Mouse (Mus musculus): ENCODE measurements at regions not wholly inside any gene's neighbourhood (a gene's known extent, or its start where the extent isn't known, plus 50 kb on each side); places are given as distances from the start of the nearest gene placed in this dataset.
A peak's percentile ranks its signal among the peaks of the same experiment; 100 is the strongest.

DNA sequence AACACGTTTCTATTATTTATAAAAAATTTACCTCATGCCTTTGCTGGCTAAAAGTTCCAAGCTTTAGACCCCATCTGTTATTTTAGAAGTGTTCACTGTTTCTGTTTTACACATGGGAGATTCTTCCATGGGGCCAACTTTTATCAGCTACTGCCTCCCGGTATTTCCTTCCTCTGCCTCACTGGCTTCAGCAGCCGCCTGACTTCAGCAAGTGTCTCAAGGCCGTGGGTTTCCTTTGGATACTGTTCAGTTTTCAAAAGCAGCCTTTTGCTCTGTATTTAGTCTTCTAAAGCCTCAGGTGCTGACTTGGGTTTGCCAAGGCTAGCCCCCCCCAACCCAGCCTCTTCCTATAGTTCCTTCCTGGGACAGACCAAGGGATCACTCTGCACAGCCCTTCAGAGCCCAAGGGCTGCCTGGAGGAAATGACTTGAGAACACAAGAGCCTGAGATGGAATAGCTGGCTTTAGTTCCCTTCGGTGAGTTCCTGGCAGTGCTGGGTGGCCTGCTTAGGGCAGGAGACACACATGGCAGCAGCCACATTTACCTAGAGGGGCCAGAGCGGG is 75.1 kb upstream of the Itga6 start:
- 88% methylated on average over 6 of the region's 6 CpGs for WGBS
- Histone ChIP-seq H3K4me1 (peaks cover 5% of the 10 kb centered on the region), H3K9me3 (no peaks in the 10 kb centered on the region), H3K4me2 (no peak overlapping the region), H3K27me3 (no peaks in the 10 kb centered on the region), H3K9ac (no peak overlapping the region), H3K4me3 (replicated peaks) (no peak overlapping the region), H3K36me3 (replicated peaks) (no peaks in the 10 kb centered on the region), H3K27ac (no peak overlapping the region)
- ATAC-seq (ENCODE audit: low FRiP score): no peak

- no peaks in the 10 kb centered on the region for H3K27me3 ChIP-seq
- WGBS: 81% methylated on average over 4 of the region's 4 CpGs
- no peaks in the 10 kb centered on the region for H3K9me3 ChIP-seq
- no peaks in the 10 kb centered on the region for H3K36me3 ChIP-seq (replicated peaks)
- H3K4me1 ChIP-seq: peaks cover 5% of the 10 kb centered on the region
- H3K27ac ChIP-seq: no peak overlapping the region
- H3K9ac ChIP-seq: no peak overlapping the region
- no peak overlapping the region for H3K4me2 ChIP-seq
- ATAC-seq (ENCODE audit: low FRiP score): no peak
- H3K4me3 ChIP-seq (replicated peaks): no peak overlapping the region
Measured at GRCm38 (mm10) chr2:71670882-71671281, 74.5 kb upstream of the Itga6 start.

DNA sequence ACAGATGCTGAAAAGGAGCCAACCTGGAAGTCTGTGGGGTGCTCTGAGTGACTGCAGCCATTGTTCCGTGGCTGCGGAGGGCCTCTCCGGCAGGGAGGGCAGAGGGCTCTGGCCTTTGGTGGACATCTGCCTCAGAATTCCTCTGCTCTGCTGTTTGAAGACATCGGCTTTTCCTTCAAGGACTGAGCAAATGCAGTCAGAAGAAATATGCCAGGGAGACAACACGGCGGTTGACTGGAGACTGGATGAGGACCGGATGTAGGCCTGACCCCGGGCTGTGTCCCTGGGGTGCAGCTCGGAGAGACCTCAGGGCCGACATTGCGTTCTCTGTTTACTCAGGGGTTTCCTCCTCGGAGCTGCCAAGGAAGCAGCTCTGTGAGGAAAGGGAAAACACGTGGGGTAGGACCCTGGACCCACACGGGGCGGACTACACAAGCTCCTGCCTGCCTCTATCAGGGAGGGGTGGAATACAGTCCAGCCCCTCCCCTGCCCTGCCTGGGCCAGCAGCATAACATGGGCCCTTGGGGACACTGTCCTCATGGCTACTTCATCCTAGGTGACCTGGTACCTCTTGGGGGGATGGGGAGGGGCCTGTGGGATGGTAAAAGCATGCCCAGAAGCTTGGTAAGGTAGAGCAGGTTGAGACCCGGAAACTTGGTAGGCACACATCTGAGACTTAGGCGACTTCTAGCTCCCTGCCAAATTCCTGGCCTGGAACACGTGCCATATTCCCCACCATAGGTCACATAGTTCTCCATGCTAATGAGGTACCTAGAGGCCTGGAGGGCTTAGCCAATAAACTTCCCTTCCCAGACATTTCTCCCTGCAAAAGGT is 72.1 kb upstream of the Itga6 start:
- no peaks in the 10 kb centered on the region for H3K27me3 ChIP-seq
- no peaks in the 10 kb centered on the region for H3K36me3 ChIP-seq (replicated peaks)
- WGBS: 77% methylated on average over 18 of the region's 18 CpGs
- no peak overlapping the region for H3K4me3 ChIP-seq (replicated peaks)
- no peaks in the 10 kb centered on the region for H3K9me3 ChIP-seq
- H3K4me1 ChIP-seq: peaks cover 5% of the 10 kb centered on the region
- H3K4me2 ChIP-seq: no peak overlapping the region
- ATAC-seq (ENCODE audit: low FRiP score): no peak
- no peak overlapping the region for H3K27ac ChIP-seq
- no peak overlapping the region for H3K9ac ChIP-seq

DNA sequence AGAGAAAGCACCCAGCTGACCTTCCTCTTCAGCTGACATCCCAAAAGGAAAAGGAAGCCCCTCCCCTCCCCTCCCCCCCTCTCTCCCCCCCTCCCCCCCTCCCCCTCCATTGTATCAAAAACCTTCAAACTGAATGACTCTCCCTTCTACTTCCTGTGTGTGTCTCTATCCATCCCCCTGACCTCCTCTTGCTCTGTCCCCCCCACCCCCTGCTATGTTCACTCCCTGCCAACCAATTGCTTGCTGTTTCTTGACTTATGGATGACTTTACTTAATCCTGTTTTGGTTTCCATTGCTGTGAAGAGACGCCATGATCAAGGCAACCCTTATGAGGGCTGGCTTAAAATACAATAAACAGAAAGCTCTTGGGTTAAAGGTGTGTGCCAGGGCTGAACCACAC is 64.7 kb upstream of the Itga6 start:
- Histone ChIP-seq H3K4me3 (replicated peaks) (no peak overlapping the region), H3K9me3 (no peaks in the 10 kb centered on the region), H3K27me3 (no peaks in the 10 kb centered on the region), H3K36me3 (replicated peaks) (no peaks in the 10 kb centered on the region), H3K4me1 (peaks cover 6% of the 10 kb centered on the region; the same call in 1 of the 2 replicates), H3K9ac (no peak overlapping the region), H3K4me2 (no peak overlapping the region), H3K27ac (no peak overlapping the region)
- no peak for ATAC-seq (ENCODE audit: low FRiP score)
- 41% methylated on average over 1 of the region's 1 CpGs for WGBS

GRCm38 (mm10) chr2:71681148-71681547 is 64.3 kb upstream of the Itga6 start:
- Histone ChIP-seq H3K36me3 (replicated peaks) (no peaks in the 10 kb centered on the region), H3K4me2 (no peak overlapping the region), H3K27ac (no peak overlapping the region), H3K9me3 (no peaks in the 10 kb centered on the region), H3K4me1 (peaks cover 6% of the 10 kb centered on the region; the same call in 1 of the 2 replicates), H3K9ac (no peak overlapping the region), H3K4me3 (replicated peaks) (no peak overlapping the region), H3K27me3 (no peaks in the 10 kb centered on the region)
- WGBS: 49% methylated on average over 4 of the region's 4 CpGs
- ATAC-seq (ENCODE audit: low FRiP score): no peak

DNA sequence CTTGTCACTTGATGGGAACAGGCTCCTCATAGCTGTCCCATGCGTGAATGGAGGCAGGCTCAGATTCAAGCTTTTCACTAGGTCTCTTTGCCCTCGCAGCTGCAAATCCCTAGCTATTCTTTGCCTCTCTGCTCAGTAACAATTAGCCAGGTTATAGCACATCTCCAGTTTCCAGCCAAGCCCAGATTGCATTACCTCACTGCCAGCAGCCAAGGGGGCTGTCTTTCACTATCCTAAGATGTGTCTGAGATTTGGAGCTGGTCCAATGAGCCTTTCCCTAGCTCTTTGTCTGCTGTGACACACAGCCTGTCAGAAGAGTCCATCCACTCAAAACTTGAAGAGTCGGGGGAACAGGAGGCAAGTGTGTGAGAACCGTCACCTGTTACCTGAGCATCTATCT is 62.0 kb upstream of the Itga6 start:
- WGBS: 59% methylated on average over 4 of the region's 4 CpGs
- H3K27me3 ChIP-seq: no peaks in the 10 kb centered on the region
- H3K9ac ChIP-seq: no peak overlapping the region
- peaks cover 16% of the 10 kb centered on the region; the same call in 1 of the 2 replicates for H3K4me1 ChIP-seq
- no peak; the same call in 1 of the 2 replicates for ATAC-seq (ENCODE audit: low FRiP score)
- H3K4me3 ChIP-seq (replicated peaks): no peak overlapping the region
- peak overlapping the region; percentile 59 for H3K27ac ChIP-seq
- no peaks in the 10 kb centered on the region for H3K9me3 ChIP-seq
- no peaks in the 10 kb centered on the region for H3K36me3 ChIP-seq (replicated peaks)
- no peak overlapping the region for H3K4me2 ChIP-seq

GRCm38 (mm10) chr2:71685239-71685638 is 60.2 kb upstream of the Itga6 start:
- no peak for ATAC-seq (ENCODE audit: low FRiP score)
- 84% methylated on average over 7 of the region's 7 CpGs for WGBS

DNA sequence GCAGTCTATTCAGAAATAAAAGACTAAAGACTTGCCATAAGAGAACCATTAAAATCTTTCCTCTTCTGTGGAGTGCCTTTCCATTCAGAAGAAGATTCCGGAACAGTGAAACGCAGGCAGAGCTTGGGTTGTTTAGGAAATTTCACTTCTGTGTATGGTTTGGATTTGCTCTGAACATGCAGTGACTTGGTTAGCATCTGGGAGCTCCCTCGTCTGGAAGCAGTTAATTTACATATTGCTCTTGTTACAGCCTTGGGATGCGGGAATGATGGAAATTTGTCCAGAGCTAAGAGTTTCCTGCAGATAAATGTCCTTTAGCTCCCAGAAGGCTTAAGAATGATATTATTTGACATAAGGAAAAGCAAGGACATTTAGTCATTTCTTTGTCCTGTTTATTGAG is 56.4 kb upstream of the Itga6 start:
- Histone ChIP-seq H3K36me3 (replicated peaks) (no peaks in the 10 kb centered on the region), H3K27ac (no peak overlapping the region), H3K4me3 (replicated peaks) (no peak overlapping the region), H3K27me3 (no peaks in the 10 kb centered on the region), H3K4me2 (no peak overlapping the region), H3K4me1 (peaks cover 20% of the 10 kb centered on the region), H3K9ac (no peak overlapping the region), H3K9me3 (no peaks in the 10 kb centered on the region)
- WGBS: 65% methylated on average over 4 of the region's 4 CpGs
- ATAC-seq (ENCODE audit: low FRiP score): no peak

More at GRCm38 (mm10) chr2:71685239-71685638, 60.2 kb upstream of the Itga6 start:
- Histone ChIP-seq H3K9me3 (no peaks in the 10 kb centered on the region), H3K27me3 (no peaks in the 10 kb centered on the region), H3K36me3 (replicated peaks) (no peaks in the 10 kb centered on the region), H3K4me2 (no peak overlapping the region), H3K4me3 (replicated peaks) (no peak overlapping the region), H3K4me1 (peaks cover 17% of the 10 kb centered on the region), H3K9ac (no peak overlapping the region), H3K27ac (no peak overlapping the region)

GRCm38 (mm10) chr2:71690277-71691161 is 54.9 kb upstream of the Itga6 start:
- Histone ChIP-seq H3K4me2 (no peak overlapping the region), H3K27ac (peak overlapping the region; percentile 32; the same call in 1 of the 2 replicates), H3K36me3 (replicated peaks) (no peaks in the 10 kb centered on the region), H3K9ac (no peak overlapping the region), H3K4me1 (peaks cover 20% of the 10 kb centered on the region), H3K9me3 (no peaks in the 10 kb centered on the region), H3K4me3 (replicated peaks) (no peak overlapping the region), H3K27me3 (no peaks in the 10 kb centered on the region)
- ATAC-seq (ENCODE audit: low FRiP score): no peak; the same call in 1 of the 2 replicates
- 67% methylated on average over 27 of the region's 27 CpGs for WGBS

DNA sequence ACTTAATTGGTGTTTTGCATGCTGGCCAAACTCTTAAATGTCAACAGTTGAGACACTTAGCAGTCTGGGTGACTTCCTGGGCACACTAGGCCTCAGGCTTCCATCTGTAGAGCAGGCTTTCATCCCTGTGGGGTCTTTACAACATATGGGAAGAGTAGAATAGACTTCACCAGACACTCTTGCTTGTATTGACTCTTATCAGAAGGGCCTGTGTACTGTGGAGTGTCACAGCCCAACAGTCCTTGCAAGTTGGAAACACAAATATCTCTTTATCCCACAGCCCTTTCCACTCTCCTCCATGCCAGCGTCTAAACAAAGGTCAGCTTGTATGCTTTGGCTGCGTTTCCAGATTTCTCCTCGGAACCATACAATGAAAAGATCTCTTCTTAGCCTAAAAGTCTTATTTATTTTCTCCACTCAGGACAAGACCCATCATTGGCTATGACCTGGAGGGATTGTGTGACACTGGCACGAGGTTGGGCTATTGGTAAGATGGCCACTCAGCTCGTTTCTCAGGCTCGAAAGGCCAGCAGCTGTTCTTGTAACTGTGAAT is 50.6 kb upstream of the Itga6 start:
- H3K4me2 ChIP-seq: no peak overlapping the region
- no peak for ATAC-seq (ENCODE audit: low FRiP score)
- H3K36me3 ChIP-seq (replicated peaks): no peaks in the 10 kb centered on the region
- H3K9ac ChIP-seq: no peak overlapping the region
- peaks cover 10% of the 10 kb centered on the region for H3K4me1 ChIP-seq
- 65% methylated on average over 6 of the region's 6 CpGs for WGBS
- H3K9me3 ChIP-seq: no peaks in the 10 kb centered on the region
- H3K27ac ChIP-seq: no peak overlapping the region
- 0 out of 2 replicates have a peak, but pooled peaks cover 3% of the 10 kb centered on the region for H3K27me3 ChIP-seq
- H3K4me3 ChIP-seq (replicated peaks): no peak overlapping the region
